Mouse (Mus musculus): ENCODE measurements around the gene Npepl1. TPM values are rescaled to one million over a fixed set of nuclear protein-coding genes. Genes with fewer than 3 reads are reported as not detected.

The Npepl1 gene
- total RNA-seq (2023): 70.8 to 89.8 TPM (median 74.0 TPM) in 4 replicates

DNA sequence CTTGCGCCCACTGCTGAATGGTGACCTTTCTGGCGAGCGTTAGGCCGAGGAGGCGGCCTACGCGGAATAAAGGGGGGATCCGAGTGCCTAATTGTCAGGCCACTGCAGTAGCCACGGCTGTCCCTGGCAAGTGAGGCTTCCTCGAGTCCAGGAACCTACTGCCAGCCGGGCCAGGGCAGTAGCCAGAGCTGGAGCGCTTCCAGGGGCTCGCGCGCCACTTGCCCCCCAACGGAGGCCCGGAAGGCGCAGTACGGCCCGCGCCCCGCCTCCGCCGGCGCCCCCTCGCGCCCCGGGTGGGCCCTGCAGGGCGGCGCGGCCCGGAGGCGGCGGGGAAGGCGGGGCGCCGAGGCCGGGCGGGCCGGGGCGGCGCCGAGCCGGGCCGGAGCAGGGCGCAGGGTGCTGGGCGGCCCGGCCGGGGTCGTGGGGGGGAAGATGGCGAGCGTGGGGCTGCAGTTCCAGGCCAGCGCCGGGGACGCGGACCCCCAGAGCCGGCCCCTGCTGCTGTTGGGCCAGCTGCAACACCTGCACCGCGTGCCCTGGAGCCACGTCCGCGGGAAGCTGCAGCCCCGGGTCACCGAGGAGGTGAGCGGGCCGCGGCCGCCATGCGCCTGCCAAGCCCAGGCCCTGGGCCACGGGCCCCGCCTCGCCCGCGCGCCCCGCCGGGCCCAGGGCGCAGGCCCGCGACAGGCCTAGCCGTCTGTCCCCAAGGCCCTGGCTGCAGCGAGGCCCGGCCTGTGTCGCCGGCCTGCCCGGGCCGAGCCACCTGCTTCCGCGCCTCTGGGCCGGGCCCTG, at the start of gene Npepl1:
Npepl1 (plus strand) TSS at position 359 of the 792 bp plus-strand sequence.

GRCm38 (mm10) chr2:174075673-174076432, 34.3 kb upstream of the Npepl1 start, which contains the start of gene Stx16:
Stx16 (plus strand) TSS chr2:174076308.

Other genes with a start within 250 kb of the Npepl1 start
- 56.8 to 67.5 TPM (median 61.4 TPM) in 4 replicates for gene Stx16, start 34.0 kb upstream of the Npepl1 start, total RNA-seq (2023)
- gene Gnas, start 174.0 kb downstream of the Npepl1 start, total RNA-seq (2023): 709 to 764 TPM (median 729 TPM) in 4 replicates
- 0.66 to 1.1 TPM (median 0.67 TPM) in 3 of 4 replicates, not detected in the other for gene Gm20721, start 236.4 kb downstream of the Npepl1 start, total RNA-seq (2023)

Measured in B cell, adult 62 days (primary cell).